Comparison of ENCODE assay signal across 15 mouse cellular contexts in genomic region chr7:45137171-45138006, GRCm38 (mm10). TPM values are rescaled to one million over a fixed set of nuclear protein-coding genes. Genes with fewer than 3 reads are reported as not detected.
DNase-seq lines count a peak whose midpoint lies in the region; ATAC-seq and TF ChIP-seq lines count a peak whose summit lies in the region.
"Had no signal": no experiment of that assay in that cellular context is flagged by ENCODE, and none has a peak within 500 bp of the region (broad histone marks: within the 10 kb centered on the region; RNA-seq: fewer than 3 reads in every experiment).

No protein-coding gene starts in this region.

- TF ChIP-seq EP300 in liver, embryonic 14.5 days (IDR thresholded peaks at IDR 0.05; ENCODE audit: low read depth), result peak; percentile 80

- peak overlapping the region; percentile 29 for H3K4me3 ChIP-seq in erythroblast, embryonic 14.5 days (replicated peaks)
- no peak overlapping the region for H3K4me3 ChIP-seq in liver, embryonic 14.5 days (ENCODE audit: insufficient read depth in 1 of 2, low read depth in 2 of 2, low read length in 2 of 2)
- H3K4me3 ChIP-seq: intestine, embryonic 15.5 days had no signal

- H3K27me3 ChIP-seq in erythroblast, embryonic 14.5 days (ENCODE audit: control insufficient read depth), result no peaks in the 10 kb centered on the region
- H3K27me3 ChIP-seq in liver, embryonic 14.5 days (ENCODE audit: control insufficient read depth, insufficient read depth, low read length), result no peaks in the 10 kb centered on the region
- H3K27me3 ChIP-seq: CH12.LX; intestine, embryonic 15.5 days had no signal

- H3K27ac ChIP-seq in liver, embryonic 14.5 days, result peak overlapping the region; percentile 46
- H3K27ac ChIP-seq: intestine, embryonic 15.5 days had no signal

- no peak overlapping the region for H3K9ac ChIP-seq in liver, embryonic 14.5 days (replicated peaks)
- H3K9ac ChIP-seq: intestine, embryonic 15.5 days had no signal

- TF ChIP-seq CTCF in liver, embryonic 14.5 days (IDR thresholded peaks at IDR 0.05; ENCODE audit: low read depth), result no peak

- peaks cover 23% of the 10 kb centered on the region for H3K36me3 ChIP-seq in erythroblast, embryonic 14.5 days (ENCODE audit: control insufficient read depth)
- H3K36me3 ChIP-seq in liver, embryonic 14.5 days (replicated peaks; ENCODE audit: control insufficient read depth, insufficient read depth, low read depth), result no peaks in the 10 kb centered on the region

- DNase-seq in thymus, postnatal 0 days (ENCODE audit: low spot score), result peak; percentile 46
- DNase-seq in thymus, postnatal 10 days (ENCODE audit: low spot score in 2 of 2), result no peak
- peak; percentile 69 to 71 (median 71) for DNase-seq in liver, embryonic 14.5 days (ENCODE audit: low read depth in 3 of 3, low spot score in 3 of 3)
- DNase-seq in thymus, postnatal 4 days, result peak; percentile 64
- no peak for DNase-seq in urinary bladder, postnatal 25 days (ENCODE audit: low spot score)
- DNase-seq in retina, postnatal 1 day, result no peak
- DNase-seq: gastrocnemius, adult 2 months; kidney, postnatal 10 days; lung, postnatal 4 days; spleen, adult 18-20 months had no signal

- WGBS in liver, embryonic 14.5 days (ENCODE audit: insufficient replicate concordance), result 8% methylated on average over 12 of the region's 12 CpGs

- peaks cover 63% of the 10 kb centered on the region for H3K4me1 ChIP-seq in erythroblast, embryonic 14.5 days (ENCODE audit: control insufficient read depth)
- peaks cover 20 to 42% of the 10 kb centered on the region in 2 experiments for H3K4me1 ChIP-seq in liver, embryonic 14.5 days (replicated peaks; ENCODE audit: control insufficient read depth in 2 of 2, insufficient read depth in 2 of 2, low read length in 1 of 2)

- no peak for ATAC-seq in erythroblast, adult 5-6 weeks (replicated peaks; ENCODE audit: low FRiP score, poor library complexity, severe bottlenecking)
- peak; percentile 73 for ATAC-seq in liver, embryonic 14.5 days (ENCODE audit: insufficient read depth)

- H3K9me3 ChIP-seq in erythroblast, embryonic 14.5 days (ENCODE audit: control insufficient read depth, low read length), result no peaks in the 10 kb centered on the region; the same call in 1 of the 2 replicates
- no peaks in the 10 kb centered on the region for H3K9me3 ChIP-seq in liver, embryonic 14.5 days (ENCODE audit: control insufficient read depth, low read length)
- H3K9me3 ChIP-seq: intestine, embryonic 15.5 days had no signal

- peak overlapping the region; percentile 67 for H3K4me2 ChIP-seq in liver, embryonic 14.5 days (ENCODE audit: low read depth)

RNA-seq across cellular contexts. Expression of gene Flt3l, which starts 1.2 kb away (rescaled TPM):
- 1.7 TPM in 2 replicates for polyA plus RNA-seq in erythroblast, embryonic 14.5 days (2012)
- 1.3 and 3.8 TPM in 2 replicates for total RNA-seq in erythroblast, adult 5-6 weeks (2015; ENCODE audit: low replicate concordance)
- total RNA-seq in erythroblast, adult 5-6 weeks (2017; ENCODE audit: low replicate concordance), result 2.6 and 3.6 TPM in 2 replicates
- 21.5 and 24.5 TPM in 2 replicates for polyA plus RNA-seq in thymus, postnatal 0 days (2015; fragmentation: Nextera tagmentation; extraction: Ambion mirVana)
- 12.1 and 13.4 TPM in 2 replicates for polyA plus RNA-seq in liver, embryonic 14.5 days (2012; rRNA removed)
- 3.9 and 5.5 TPM in 2 replicates for polyA plus RNA-seq in liver, embryonic 14.5 days (2014; fragmentation: Nextera tagmentation; extraction: Ambion mirVana)

RNA-seq across cellular contexts. Expression of gene Gm45713, which starts 1.4 kb away (rescaled TPM):
- not detected in 2 replicates for polyA plus RNA-seq in erythroblast, embryonic 14.5 days (2012)
- not detected in 2 replicates for total RNA-seq in erythroblast, adult 5-6 weeks (2015; ENCODE audit: low replicate concordance)
- total RNA-seq in erythroblast, adult 5-6 weeks (2017; ENCODE audit: low replicate concordance), result not detected in 2 replicates
- polyA plus RNA-seq in thymus, postnatal 0 days (2015; fragmentation: Nextera tagmentation; extraction: Ambion mirVana), result 1.5 and 2.2 TPM in 2 replicates
- polyA plus RNA-seq in liver, embryonic 14.5 days (2012; rRNA removed), result 0.03 TPM in 1 of 2 replicates, not detected in the other
- polyA plus RNA-seq in liver, embryonic 14.5 days (2014; fragmentation: Nextera tagmentation; extraction: Ambion mirVana), result 0.15 and 0.63 TPM in 2 replicates
- total RNA-seq: left cerebral cortex, adult 18-20 months had no signal

RNA-seq across cellular contexts. Expression of gene Rpl13a, which starts 8.8 kb away (rescaled TPM):
- polyA plus RNA-seq in erythroblast, embryonic 14.5 days (2012), result 438 and 543 TPM in 2 replicates
- 517 and 725 TPM in 2 replicates for total RNA-seq in erythroblast, adult 5-6 weeks (2015; ENCODE audit: low replicate concordance)
- 475 and 688 TPM in 2 replicates for total RNA-seq in erythroblast, adult 5-6 weeks (2017; ENCODE audit: low replicate concordance)
- 2,581 and 2,590 TPM in 2 replicates for polyA plus RNA-seq in thymus, postnatal 0 days (2015; fragmentation: Nextera tagmentation; extraction: Ambion mirVana)
- 534 and 909 TPM in 2 replicates for polyA plus RNA-seq in liver, embryonic 14.5 days (2012; rRNA removed)
- polyA plus RNA-seq in liver, embryonic 14.5 days (2014; fragmentation: Nextera tagmentation; extraction: Ambion mirVana), result 992 and 1,027 TPM in 2 replicates

RNA-seq across cellular contexts. Expression of gene Rps11, which starts 13.2 kb away (rescaled TPM):
- 22.2 and 23.5 TPM in 2 replicates for polyA plus RNA-seq in erythroblast, embryonic 14.5 days (2012)
- total RNA-seq in erythroblast, adult 5-6 weeks (2015; ENCODE audit: low replicate concordance), result 604 and 677 TPM in 2 replicates
- 233 and 238 TPM in 2 replicates for total RNA-seq in erythroblast, adult 5-6 weeks (2017; ENCODE audit: low replicate concordance)
- polyA plus RNA-seq in thymus, postnatal 0 days (2015; fragmentation: Nextera tagmentation; extraction: Ambion mirVana), result 2,260 and 2,287 TPM in 2 replicates
- polyA plus RNA-seq in liver, embryonic 14.5 days (2012; rRNA removed), result 309 and 366 TPM in 2 replicates
- 989 and 1,016 TPM in 2 replicates for polyA plus RNA-seq in liver, embryonic 14.5 days (2014; fragmentation: Nextera tagmentation; extraction: Ambion mirVana)

RNA-seq across cellular contexts. Expression of gene Pih1d1, which starts 16.7 kb away (rescaled TPM):
- 6.2 and 7.2 TPM in 2 replicates for polyA plus RNA-seq in erythroblast, embryonic 14.5 days (2012)
- total RNA-seq in erythroblast, adult 5-6 weeks (2015; ENCODE audit: low replicate concordance), result 33.4 and 59.6 TPM in 2 replicates
- total RNA-seq in erythroblast, adult 5-6 weeks (2017; ENCODE audit: low replicate concordance), result 2.7 and 15.8 TPM in 2 replicates
- 88.2 and 93.1 TPM in 2 replicates for polyA plus RNA-seq in thymus, postnatal 0 days (2015; fragmentation: Nextera tagmentation; extraction: Ambion mirVana)
- polyA plus RNA-seq in liver, embryonic 14.5 days (2012; rRNA removed), result 38.3 and 43.3 TPM in 2 replicates
- 44.3 and 45.8 TPM in 2 replicates for polyA plus RNA-seq in liver, embryonic 14.5 days (2014; fragmentation: Nextera tagmentation; extraction: Ambion mirVana)

Comparison
In these comparisons a context has a peak if more than half of its experiments do, and no peak if none do; other contexts are left out.
1. DNase-seq: peak in thymus, postnatal 0 days (single experiment), liver, embryonic 14.5 days (3 of 3) and thymus, postnatal 4 days (single experiment); none in thymus, postnatal 10 days (0 of 2), urinary bladder, postnatal 25 days (single experiment) and retina, postnatal 1 day (single experiment).